Mouse (Mus musculus) testis, adult 2 months (tissue): Measurements from ENCODE around the gene Ankrd33b.

Experiments
- CTCF ChIP-seq: fragments of 200-500 bp; IDR thresholded peaks from 2 replicates; pipeline ENCODE4 v1.5.1; 2012; ENCODE audit warnings: low read depth, mild to moderate bottlenecking, inconsistent platforms, low read length, moderate library complexity; ENCODE audit not compliant: control insufficient read depth, insufficient read depth, insufficient replicate concordance
- POLR2A ChIP-seq: fragments of 200-500 bp; IDR thresholded peaks from 2 replicates; pipeline ENCODE4 v1.6.1; 2012; ENCODE audit warnings: low read depth, mild to moderate bottlenecking, inconsistent platforms, low read length, moderate library complexity; ENCODE audit not compliant: control insufficient read depth

DNA sequence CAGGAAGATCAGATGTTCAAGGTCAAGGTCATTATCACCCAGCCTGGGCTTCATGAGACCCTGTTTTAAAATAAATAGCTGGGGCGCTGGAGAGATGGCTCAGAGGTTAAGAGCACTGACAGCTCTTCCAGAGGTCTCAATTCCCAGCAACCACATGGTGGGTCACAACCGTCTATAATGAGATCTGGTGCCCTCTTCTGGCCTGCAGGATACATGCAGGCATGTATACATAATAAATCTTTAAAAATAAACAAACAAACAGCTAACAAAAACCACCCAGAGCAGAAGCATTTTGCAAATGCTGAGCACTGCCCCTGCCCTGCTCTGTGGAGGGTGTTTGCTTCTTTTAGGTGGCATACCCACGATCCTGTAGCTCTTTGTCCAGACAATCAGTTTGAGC lies 29.9 kb upstream of the Ankrd33b start:
- TF ChIP-seq CTCF (no peak), POLR2A (no peak)
